Mouse (Mus musculus) stomach, embryonic 14.5 days (tissue): ENCODE data around the gene Adam22. TPM values are rescaled to one million over a fixed set of nuclear protein-coding genes. Genes with fewer than 3 reads are reported as not detected.

Source experiments
- ATAC-seq: fragments of 200-750 bp; cut with Nextera tagmentation; 2 replicates; pipeline ENCODE4 v1.8.0; 2017; ENCODE audit warnings: low read depth, moderate TSS enrichment; ENCODE audit not compliant: insufficient number of reproducible peaks, insufficient read depth, low FRiP score
- H3K27ac ChIP-seq: fragments of 300-500 bp; sonication (generic); 2 replicates; pipeline ENCODE4 v1.5.1; 2014; ENCODE audit warnings: mild to moderate bottlenecking, low read length, moderate library complexity, mixed read lengths
- H3K27me3 ChIP-seq: fragments of 300-500 bp; sonication (generic); 2 replicates; pipeline ENCODE4 v1.6.1; 2014; ENCODE audit warnings: low read length, control low read depth, mixed read lengths; ENCODE audit not compliant: control insufficient read depth, insufficient read depth
- H3K36me3 ChIP-seq: fragments of 300-500 bp; sonication (generic); 2 replicates; pipeline ENCODE4 v1.6.1; 2014; ENCODE audit warnings: mild to moderate bottlenecking, control low read depth, low read length, moderate library complexity, mixed read lengths; ENCODE audit not compliant: control insufficient read depth, insufficient read depth
- H3K4me1 ChIP-seq: fragments of 300-500 bp; sonication (generic); 2 replicates; pipeline ENCODE4 v1.6.1; 2014; ENCODE audit warnings: low read length, control low read depth, mixed read lengths; ENCODE audit not compliant: control insufficient read depth, insufficient read depth
- H3K4me2 ChIP-seq: fragments of 300-500 bp; sonication (generic); replicated peaks from 2 replicates; pipeline ENCODE4 v1.6.1; 2014; ENCODE audit warnings: low read depth, low read length, control low read depth
- H3K4me3 ChIP-seq: fragments of 300-500 bp; sonication (generic); 2 replicates; pipeline ENCODE4 v1.5.1; 2014; ENCODE audit warnings: low read depth, low read length, control low read depth
- H3K9ac ChIP-seq: fragments of 300-500 bp; sonication (generic); replicated peaks from 2 replicates; pipeline ENCODE4 v1.6.1; 2014; ENCODE audit warnings: low read depth, mild to moderate bottlenecking, control low read depth, low read length, moderate library complexity, mixed read lengths
- H3K9me3 ChIP-seq: fragments of 300-500 bp; sonication (generic); 2 replicates; pipeline ENCODE4 v1.6.1; 2016; ENCODE audit warnings: low read depth, low read length, control low read depth; ENCODE audit not compliant: control insufficient read depth
- WGBS: fragments of 180-500 bp; shearing (Covaris S2); extraction: QIAGEN DNeasy Blood & Tissue Kit; methylation state at CpG from one replicate; pipeline ENCODE4 v1.1.7; 2014; 5-methylcytosine and 5-hydroxymethylcytosine counted together
- polyA plus RNA-seq: library from polyadenylated mRNA; unstranded; fragments of >200 nt; fragmentation: Nextera tagmentation; extraction: Ambion mirVana; gene quantifications from 2 replicates; pipeline ENCODE4 v1.2.1, GENCODE M21; 2014

Adam22 gene
- polyA plus RNA-seq, 1 experiment from 2014 or later = 13.4 TPM

- Histone ChIP-seq H3K4me3 (no peak overlapping the region), H3K9me3 (no peaks in the 10 kb centered on the region), H3K27me3 (no peaks in the 10 kb centered on the region), H3K9ac (no peak overlapping the region), H3K27ac (no peak overlapping the region), H3K4me1 (no peaks in the 10 kb centered on the region), H3K36me3 (no peaks in the 10 kb centered on the region), H3K4me2 (no peak overlapping the region)
- no peak for ATAC-seq
Observed at GRCm38 (mm10) chr5:8346329-8346728, 21.6 kb downstream of the Adam22 start.

- H3K4me3 ChIP-seq = no peak overlapping the region
- no peak overlapping the region for H3K9ac ChIP-seq
- no peak overlapping the region for H3K27ac ChIP-seq
- WGBS = 92% methylated on average over 3 of the region's 3 CpGs
- ATAC-seq = no peak
- no peaks in the 10 kb centered on the region for H3K36me3 ChIP-seq
- no peaks in the 10 kb centered on the region for H3K27me3 ChIP-seq
- no peak overlapping the region for H3K4me2 ChIP-seq
- no peaks in the 10 kb centered on the region for H3K9me3 ChIP-seq
- no peaks in the 10 kb centered on the region for H3K4me1 ChIP-seq
Observed at GRCm38 (mm10) chr5:8343296-8343695, 24.7 kb downstream of the Adam22 start.

- no peak for ATAC-seq
- no peak overlapping the region for H3K4me2 ChIP-seq
- H3K9ac ChIP-seq = no peak overlapping the region
- no peaks in the 10 kb centered on the region for H3K27me3 ChIP-seq
- H3K36me3 ChIP-seq = no peaks in the 10 kb centered on the region
- no peak overlapping the region for H3K4me3 ChIP-seq
- H3K4me1 ChIP-seq = no peaks in the 10 kb centered on the region
- no peaks in the 10 kb centered on the region for H3K9me3 ChIP-seq
- no peak overlapping the region for H3K27ac ChIP-seq
- WGBS = 85% methylated on average over 4 of the region's 4 CpGs
Observed at GRCm38 (mm10) chr5:8341676-8342075, 26.3 kb downstream of the Adam22 start.

- Histone ChIP-seq H3K4me1 (no peaks in the 10 kb centered on the region), H3K4me3 (no peak overlapping the region), H3K4me2 (no peak overlapping the region), H3K9ac (no peak overlapping the region), H3K36me3 (no peaks in the 10 kb centered on the region), H3K27ac (no peak overlapping the region), H3K27me3 (no peaks in the 10 kb centered on the region), H3K9me3 (no peaks in the 10 kb centered on the region)
- no peak for ATAC-seq
- 78% methylated on average over 4 of the region's 4 CpGs for WGBS
Observed at GRCm38 (mm10) chr5:8327645-8328269, 40.2 kb downstream of the Adam22 start.

- Histone ChIP-seq H3K4me3 (no peak overlapping the region), H3K36me3 (no peaks in the 10 kb centered on the region), H3K9me3 (no peaks in the 10 kb centered on the region), H3K4me2 (no peak overlapping the region), H3K9ac (no peak overlapping the region), H3K27ac (no peak overlapping the region), H3K27me3 (no peaks in the 10 kb centered on the region), H3K4me1 (no peaks in the 10 kb centered on the region)
- no peak for ATAC-seq
- 75% methylated on average over 5 of the region's 5 CpGs for WGBS
Observed at GRCm38 (mm10) chr5:8326671-8327070, 41.3 kb downstream of the Adam22 start.

- Histone ChIP-seq H3K9me3 (no peaks in the 10 kb centered on the region), H3K27me3 (no peaks in the 10 kb centered on the region), H3K27ac (no peak overlapping the region), H3K4me1 (no peaks in the 10 kb centered on the region), H3K9ac (no peak overlapping the region), H3K4me2 (no peak overlapping the region), H3K36me3 (no peaks in the 10 kb centered on the region), H3K4me3 (no peak overlapping the region)
- ATAC-seq = no peak
- WGBS = 91% methylated on average over 2 of the region's 2 CpGs
Observed at GRCm38 (mm10) chr5:8312324-8312723, 55.6 kb downstream of the Adam22 start.

- H3K36me3 ChIP-seq = no peaks in the 10 kb centered on the region
- no peak overlapping the region for H3K27ac ChIP-seq
- no peak overlapping the region for H3K4me3 ChIP-seq
- no peak for ATAC-seq
- no peak overlapping the region for H3K4me2 ChIP-seq
- 53% methylated on average over 4 of the region's 4 CpGs for WGBS
- H3K4me1 ChIP-seq = no peaks in the 10 kb centered on the region
- H3K27me3 ChIP-seq = no peaks in the 10 kb centered on the region
- H3K9me3 ChIP-seq = no peaks in the 10 kb centered on the region
- no peak overlapping the region for H3K9ac ChIP-seq
Observed at GRCm38 (mm10) chr5:8310907-8311306, 57.1 kb downstream of the Adam22 start.

GRCm38 (mm10) chr5:8297719-8298419 is 70.1 kb downstream of the Adam22 start:
- no peak overlapping the region for H3K9ac ChIP-seq
- H3K9me3 ChIP-seq = no peaks in the 10 kb centered on the region
- no peaks in the 10 kb centered on the region for H3K36me3 ChIP-seq
- no peaks in the 10 kb centered on the region for H3K4me1 ChIP-seq
- no peak overlapping the region for H3K4me3 ChIP-seq
- ATAC-seq = no peak
- no peak overlapping the region for H3K4me2 ChIP-seq
- H3K27me3 ChIP-seq = no peaks in the 10 kb centered on the region
- 46% methylated on average over 10 of the region's 10 CpGs for WGBS
- H3K27ac ChIP-seq = no peak overlapping the region

GRCm38 (mm10) chr5:8293287-8293686 is 74.7 kb downstream of the Adam22 start:
- 7% methylated on average over 1 of the region's 1 CpGs for WGBS
- ATAC-seq = no peak
- Histone ChIP-seq H3K9ac (no peak overlapping the region), H3K27me3 (no peaks in the 10 kb centered on the region), H3K4me3 (no peak overlapping the region), H3K27ac (no peak overlapping the region), H3K4me1 (no peaks in the 10 kb centered on the region), H3K9me3 (no peaks in the 10 kb centered on the region), H3K36me3 (no peaks in the 10 kb centered on the region), H3K4me2 (no peak overlapping the region)
